9 mouse cellular contexts compared by ENCODE assay signal in genomic region chr7:80201888-80202540, GRCm38 (mm10). TPM values are rescaled to one million over a fixed set of nuclear protein-coding genes. Genes with fewer than 3 reads are reported as not detected.
A peak's percentile ranks its signal among the peaks of the same experiment; 100 is the strongest.
DNase-seq lines count a peak whose midpoint lies in the region; ATAC-seq and TF ChIP-seq lines count a peak whose summit lies in the region.
"Had no signal": no experiment of that assay in that cellular context is flagged by ENCODE, and none has a peak within 500 bp of the region (broad histone marks: within the 10 kb centered on the region; RNA-seq: fewer than 3 reads in every experiment).

No protein-coding gene starts in this region.

- no peaks in the 10 kb centered on the region for H3K9me3 ChIP-seq in ES-E14 (ENCODE audit: control insufficient read depth, insufficient read depth, low read depth, low read length)
- no peaks in the 10 kb centered on the region for H3K9me3 ChIP-seq in liver, embryonic 16.5 days (replicated peaks; ENCODE audit: control insufficient read depth, low read length)
- H3K9me3 ChIP-seq: limb, embryonic 12.5 days had no signal

- H3K9ac ChIP-seq in ES-E14 (ENCODE audit: insufficient read depth, low read depth, low read length, poor library complexity, severe bottlenecking) = 0 out of 2 replicates have a peak overlapping the region, but pooled peaks have one; percentile 7
- peak overlapping the region; percentile 99 for H3K9ac ChIP-seq in liver, embryonic 16.5 days (ENCODE audit: low read depth, low read length)

- peaks cover 58% of the 10 kb centered on the region for H3K4me1 ChIP-seq in kidney, adult 2 months (ENCODE audit: control insufficient read depth, insufficient read depth, low read length)
- peaks cover 19 to 55% of the 10 kb centered on the region in 2 experiments for H3K4me1 ChIP-seq in ES-E14 (ENCODE audit: control insufficient read depth in 2 of 2, insufficient read depth in 2 of 2, low read length in 2 of 2, poor library complexity in 1 of 2)
- H3K4me1 ChIP-seq in liver, embryonic 16.5 days (ENCODE audit: control insufficient read depth, low read depth, low read length) = peaks cover 88% of the 10 kb centered on the region

- no peaks in the 10 kb centered on the region for H3K36me3 ChIP-seq in kidney, adult 2 months (ENCODE audit: control insufficient read depth, insufficient read depth, low read length)
- peaks cover 30% of the 10 kb centered on the region for H3K36me3 ChIP-seq in ES-E14 (ENCODE audit: control insufficient read depth, insufficient read depth, low read length, poor library complexity, severe bottlenecking)
- H3K36me3 ChIP-seq in liver, embryonic 16.5 days (ENCODE audit: control insufficient read depth, insufficient read depth) = peaks cover 10% of the 10 kb centered on the region; the same call in 1 of the 2 replicates

- TF ChIP-seq CTCF in kidney, adult 2 months (conservative IDR thresholded peaks at IDR 0.05; ENCODE audit: insufficient read depth, insufficient read length, low read depth, low read length) = no peak

- no peak for ATAC-seq in liver, embryonic 16.5 days (ENCODE audit: low read depth)
- ATAC-seq in frontal cortex, adult (ENCODE audit: low TSS enrichment) = no peak
- ATAC-seq: Patski had no signal

- peak; percentile 61 for DNase-seq in kidney, adult 2 months
- no peak for DNase-seq in kidney, postnatal 4 days
- no peak for DNase-seq in ES-E14 (ENCODE audit: low read depth, low spot score)
- DNase-seq in adrenal gland, postnatal 10 days = peak; percentile 56
- DNase-seq in urinary bladder, adult 2 months (ENCODE audit: low spot score) = no peak

- in situ Hi-C loops in ES-E14 (cut with MboI; ENCODE audit: low sequenced_read_pairs in 2 of 2, unreplicated experiment in 2 of 2) = no loop called here

- no peak overlapping the region for H3K27ac ChIP-seq in kidney, adult 2 months (ENCODE audit: insufficient read depth, low read depth, low read length)
- H3K27ac ChIP-seq in ES-E14 (ENCODE audit: insufficient read depth, low read depth, low read length, poor library complexity, severe bottlenecking) = no peak overlapping the region
- H3K27ac ChIP-seq in liver, embryonic 16.5 days (ENCODE audit: low read length) = peak overlapping the region; percentile 73
- H3K27ac ChIP-seq: limb, embryonic 12.5 days had no signal

- H3K4me3 ChIP-seq in kidney, adult 2 months (ENCODE audit: insufficient read depth, low read depth, low read length) = no peak overlapping the region
- H3K4me3 ChIP-seq in ES-E14 (ENCODE audit: insufficient read depth in 1 of 2, low read depth in 1 of 2, low read length in 2 of 2, poor library complexity in 1 of 2, severe bottlenecking in 1 of 2) = no peak overlapping the region
- H3K4me3 ChIP-seq in liver, embryonic 16.5 days (ENCODE audit: low read depth, low read length) = peak overlapping the region; percentile 42; the same call in 1 of the 2 replicates
- H3K4me3 ChIP-seq: limb, embryonic 12.5 days had no signal

- no peaks in the 10 kb centered on the region for H3K27me3 ChIP-seq in kidney, adult 2 months (replicated peaks; ENCODE audit: control insufficient read depth, insufficient read depth, low read length)
- no peaks in the 10 kb centered on the region for H3K27me3 ChIP-seq in liver, embryonic 16.5 days (ENCODE audit: control insufficient read depth, insufficient read depth, low read depth, low read length)
- H3K27me3 ChIP-seq: limb, embryonic 12.5 days; Patski had no signal

- WGBS in kidney, adult 2 months = 66% methylated on average over 15 of the region's 15 CpGs
- WGBS in liver, embryonic 16.5 days (ENCODE audit: insufficient replicate concordance) = 87% methylated on average over 15 of the region's 15 CpGs

- peak overlapping the region; percentile 96 for H3K4me2 ChIP-seq in liver, embryonic 16.5 days (ENCODE audit: low read depth, low read length)
- H3K4me2 ChIP-seq: limb, embryonic 12.5 days had no signal

- TF ChIP-seq POLR2A in kidney, adult 2 months (IDR thresholded peaks at IDR 0.05; ENCODE audit: low read depth, low read length) = no peak

TF ChIP-seq in ES-E14, 5 proteins besides CTCF, POLR2A, EP300 and RAD21:
- no peak for TF ChIP-seq HCFC1 (IDR thresholded peaks at IDR 0.05; ENCODE audit: borderline replicate concordance, insufficient read depth, low read length)
- no peak for TF ChIP-seq ZC3H11A (IDR thresholded peaks at IDR 0.05; ENCODE audit: borderline replicate concordance, low read depth, low read length)
- TF ChIP-seq MAFK (IDR thresholded peaks at IDR 0.05; ENCODE audit: insufficient read depth, low read depth, low read length) = no peak
- no peak for TF ChIP-seq ZNF384 (IDR thresholded peaks at IDR 0.05; ENCODE audit: low read depth, low read length)

RNA-seq across cellular contexts. Expression of gene Sema4b, which starts 15.4 kb away (rescaled TPM):
- 24.4 and 26.3 TPM in 2 replicates for polyA plus RNA-seq in kidney, adult 2 months (2012; rRNA removed)
- 50.1 and 106 TPM in 2 replicates for total RNA-seq in ES-E14 (2012; rRNA removed)
- total RNA-seq in adrenal gland, postnatal 10 days (2021) = 10 to 100 TPM; 39.0 to 44.3 TPM
- polyA plus RNA-seq in liver, embryonic 16.5 days (2015; fragmentation: Nextera tagmentation; extraction: Ambion mirVana) = 13.4 and 14.4 TPM in 2 replicates
- 15.8 and 27.2 TPM in 2 replicates for polyA plus RNA-seq in urinary bladder, adult 2 months (2012; rRNA removed)

RNA-seq across cellular contexts. Expression of gene Cib1, which starts 30.6 kb away (rescaled TPM):
- polyA plus RNA-seq in kidney, adult 2 months (2012; rRNA removed) = 333 and 344 TPM in 2 replicates
- 52.6 and 59.7 TPM in 2 replicates for total RNA-seq in ES-E14 (2012; rRNA removed)
- 10 to 100 TPM; 50.6 to 54.9 TPM for total RNA-seq in adrenal gland, postnatal 10 days (2021)
- 76.4 and 77.0 TPM in 2 replicates for polyA plus RNA-seq in liver, embryonic 16.5 days (2015; fragmentation: Nextera tagmentation; extraction: Ambion mirVana)
- polyA plus RNA-seq in urinary bladder, adult 2 months (2012; rRNA removed) = 66.1 and 85.6 TPM in 2 replicates

RNA-seq across cellular contexts. Expression of gene Gdpgp1, which starts 30.7 kb away (rescaled TPM):
- polyA plus RNA-seq in kidney, adult 2 months (2012; rRNA removed) = 2.4 and 2.6 TPM in 2 replicates
- total RNA-seq in ES-E14 (2012; rRNA removed) = 4.4 and 4.5 TPM in 2 replicates
- total RNA-seq in adrenal gland, postnatal 10 days (2021) = 1 to 10 TPM; 3.0 to 3.9 TPM
- polyA plus RNA-seq in liver, embryonic 16.5 days (2015; fragmentation: Nextera tagmentation; extraction: Ambion mirVana) = 1.5 and 1.7 TPM in 2 replicates
- 2.2 and 2.6 TPM in 2 replicates for polyA plus RNA-seq in urinary bladder, adult 2 months (2012; rRNA removed)

RNA-seq across cellular contexts. Expression of gene Ttll13, which starts 44.2 kb away (rescaled TPM):
- 1.4 and 1.7 TPM in 2 replicates for polyA plus RNA-seq in kidney, adult 2 months (2012; rRNA removed)
- total RNA-seq in ES-E14 (2012; rRNA removed) = 1.4 and 2.8 TPM in 2 replicates
- 1 to 10 TPM; 1.1 to 1.8 TPM for total RNA-seq in adrenal gland, postnatal 10 days (2021)
- 0.16 and 0.42 TPM in 2 replicates for polyA plus RNA-seq in liver, embryonic 16.5 days (2015; fragmentation: Nextera tagmentation; extraction: Ambion mirVana)
- polyA plus RNA-seq in urinary bladder, adult 2 months (2012; rRNA removed) = 1.2 and 1.7 TPM in 2 replicates

RNA-seq across cellular contexts. Expression of gene Ngrn, which starts 59.0 kb away (rescaled TPM):
- polyA plus RNA-seq in kidney, adult 2 months (2012; rRNA removed) = 21.6 TPM in 2 replicates
- total RNA-seq in ES-E14 (2012; rRNA removed) = 37.8 and 45.2 TPM in 2 replicates
- 10 to 100 TPM; 38.7 to 47.4 TPM for total RNA-seq in adrenal gland, postnatal 10 days (2021)
- 26.3 and 27.7 TPM in 2 replicates for polyA plus RNA-seq in liver, embryonic 16.5 days (2015; fragmentation: Nextera tagmentation; extraction: Ambion mirVana)
- 41.7 and 54.9 TPM in 2 replicates for polyA plus RNA-seq in urinary bladder, adult 2 months (2012; rRNA removed)

Comparison
In these comparisons a context has a peak if more than half of its experiments do, and no peak if none do; other contexts are left out.
1. DNase-seq: peak in kidney, adult 2 months (single experiment) and adrenal gland, postnatal 10 days (single experiment); none in kidney, postnatal 4 days (0 of 2), ES-E14 (single experiment) and urinary bladder, adult 2 months (single experiment).